Mouse (Mus musculus): ENCODE measurements around the gene Tcta.
"Not testable (repeated sequence)": the region's sequence is repeated elsewhere in the genome, so short reads cannot be mapped to it uniquely, and the experiment has no call there.

Gene Tcta

GRCm38 (mm10) chr9:108305629-108306520 is at the start of gene Tcta, which contains the start of gene Rhoa:
Gene Tcta, minus strand, starts transcription at chr9:108306160.
Gene Rhoa, plus strand, starts transcription at chr9:108306129.
- peak; percentile 99 for DNase-seq

- DNase-seq = no peak
Observed at GRCm38 (mm10) chr9:108349727-108350126, 43.8 kb upstream of the Tcta start.

- DNase-seq = no peak
Observed at GRCm38 (mm10) chr9:108348290-108348680, 42.3 kb upstream of the Tcta start.

- peak; percentile 98 for DNase-seq
Observed at GRCm38 (mm10) chr9:108347540-108348289, 41.8 kb upstream of the Tcta start, which contains the start of gene Usp4. Gene Usp4, plus strand, starts transcription at chr9:108347853.

GRCm38 (mm10) chr9:108347024-108347423 is 41.1 kb upstream of the Tcta start:
- no peak for DNase-seq

- DNase-seq = no peak
Observed at GRCm38 (mm10) chr9:108344471-108344870, 38.5 kb upstream of the Tcta start.

GRCm38 (mm10) chr9:108343835-108344234 is 37.9 kb upstream of the Tcta start:
- no peak for DNase-seq

GRCm38 (mm10) chr9:108343331-108343730 is 37.4 kb upstream of the Tcta start:
- DNase-seq = no peak

- DNase-seq = no peak
Observed at GRCm38 (mm10) chr9:108342301-108342831, 36.4 kb upstream of the Tcta start.

- no peak for DNase-seq
Observed at GRCm38 (mm10) chr9:108341801-108342200, 35.8 kb upstream of the Tcta start.

GRCm38 (mm10) chr9:108341139-108341475 is 35.1 kb upstream of the Tcta start:
- DNase-seq = no peak

GRCm38 (mm10) chr9:108340258-108341138 is 34.5 kb upstream of the Tcta start:
- no peak for DNase-seq

GRCm38 (mm10) chr9:108339886-108340257 is 33.9 kb upstream of the Tcta start:
- DNase-seq = no peak

GRCm38 (mm10) chr9:108338886-108339781 is 33.2 kb upstream of the Tcta start, which contains the start of gene Gpx1:
Gene Gpx1, plus strand, starts transcription at chr9:108338903.
- peak; percentile 96 for DNase-seq

- peak; percentile 45 for DNase-seq
Observed at GRCm38 (mm10) chr9:108338551-108338885, 32.6 kb upstream of the Tcta start.

- DNase-seq = no peak
Observed at GRCm38 (mm10) chr9:108337848-108338550, 32.0 kb upstream of the Tcta start.

- DNase-seq = no peak
Observed at GRCm38 (mm10) chr9:108325811-108326210, 19.9 kb upstream of the Tcta start.

GRCm38 (mm10) chr9:108324784-108325183 is 18.8 kb upstream of the Tcta start:
- no peak for DNase-seq

- DNase-seq = not testable (repeated sequence)
Observed at GRCm38 (mm10) chr9:108322054-108322453, 16.1 kb upstream of the Tcta start.

- no peak for DNase-seq
Observed at GRCm38 (mm10) chr9:108318462-108318861, 12.5 kb upstream of the Tcta start.

- DNase-seq = no peak
Observed at GRCm38 (mm10) chr9:108317572-108317971, 11.6 kb upstream of the Tcta start.

Data from embryo, embryonic 11 days (tissue).